Mouse (Mus musculus) intestine, postnatal 0 days (tissue): ENCODE measurements around the gene Miga1. TPM values are rescaled to one million over a fixed set of nuclear protein-coding genes. Genes with fewer than 3 reads are reported as not detected.

Experiments
- ATAC-seq: fragments of 200-750 bp; cut with Nextera tagmentation; 2 replicates; pipeline ENCODE4 v1.8.0; 2017; ENCODE audit warnings: mild to moderate bottlenecking, moderate TSS enrichment, moderate library complexity
- H3K27ac ChIP-seq: fragments of 300-500 bp; sonication (generic); 2 replicates; pipeline ENCODE4 v1.5.1; 2014; ENCODE audit warnings: mild to moderate bottlenecking, low read depth, low read length, moderate library complexity
- H3K27me3 ChIP-seq: fragments of 300-500 bp; sonication (generic); replicated peaks from 2 replicates; pipeline ENCODE4 v1.6.1; 2014; ENCODE audit warnings: low read length, mixed read lengths; ENCODE audit not compliant: control insufficient read depth, insufficient read depth
- H3K36me3 ChIP-seq: fragments of 300-500 bp; sonication (generic); 2 replicates; pipeline ENCODE4 v1.6.1; 2014; ENCODE audit warnings: mild to moderate bottlenecking, moderate library complexity; ENCODE audit not compliant: control insufficient read depth, insufficient read depth
- H3K4me1 ChIP-seq: fragments of 300-500 bp; sonication (generic); replicated peaks from 2 replicates; pipeline ENCODE4 v1.6.1; 2014; ENCODE audit warnings: antibody characterized with exemption, low read length, mixed read lengths; ENCODE audit not compliant: control insufficient read depth, insufficient read depth
- H3K4me2 ChIP-seq: fragments of 300-500 bp; sonication (generic); replicated peaks from 2 replicates; pipeline ENCODE4 v1.6.1; 2014; ENCODE audit warnings: low read depth, mild to moderate bottlenecking, moderate library complexity
- H3K4me3 ChIP-seq: fragments of 300-500 bp; sonication (generic); 2 replicates; pipeline ENCODE4 v1.5.1; 2014; ENCODE audit warnings: low read depth, low read length
- H3K9ac ChIP-seq: fragments of 300-500 bp; sonication (generic); 2 replicates; pipeline ENCODE4 v1.6.1; 2014; ENCODE audit warnings: mild to moderate bottlenecking, low read depth, low read length
- H3K9me3 ChIP-seq: fragments of 300-500 bp; sonication (generic); 2 replicates; pipeline ENCODE4 v1.6.1; 2016; ENCODE audit warnings: mixed run types; ENCODE audit not compliant: control insufficient read depth
- CTCF ChIP-seq: sonication (generic); IDR thresholded peaks from 2 replicates; pipeline ENCODE4 v1.5.1; 2016; ENCODE audit warnings: low read depth, mild to moderate bottlenecking, control low read depth, antibody characterized with exemption, moderate library complexity
- WGBS: fragments of 180-500 bp; shearing (Covaris S2); extraction: QIAGEN DNeasy Blood & Tissue Kit; methylation state at CpG from one replicate; pipeline ENCODE4 v1.1.7; 2014; 5-methylcytosine and 5-hydroxymethylcytosine counted together
- polyA plus RNA-seq: library from polyadenylated mRNA; unstranded; fragments of >200 nt; fragmentation: Nextera tagmentation; extraction: Ambion mirVana; gene quantifications from 2 replicates; pipeline ENCODE4 v1.2.1, GENCODE M21; 2015

The Miga1 gene
- polyA plus RNA-seq, 1 experiment from 2014 or later = 5.8 TPM

DNA sequence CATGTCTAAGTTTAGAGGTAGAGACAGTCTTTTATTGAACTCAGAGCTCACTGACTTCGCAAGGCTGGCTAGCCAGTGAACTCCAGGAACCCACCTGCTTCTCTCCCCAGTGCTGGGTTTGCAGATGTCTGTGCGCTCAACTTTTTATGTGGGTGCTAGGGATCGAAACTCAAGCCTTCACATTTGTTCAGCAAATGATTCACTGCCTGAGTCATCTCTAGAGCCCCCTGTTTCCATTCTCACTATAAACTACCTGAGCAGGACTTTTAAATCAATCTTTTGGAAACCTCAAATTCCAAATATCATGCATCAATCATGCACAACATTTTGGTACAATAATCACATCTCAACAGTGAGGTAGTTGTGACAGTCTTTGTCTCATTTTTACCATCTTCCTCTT, 82.7 kb downstream of the Miga1 start:
- no peak overlapping the region for H3K9ac ChIP-seq
- ATAC-seq = no peak

DNA sequence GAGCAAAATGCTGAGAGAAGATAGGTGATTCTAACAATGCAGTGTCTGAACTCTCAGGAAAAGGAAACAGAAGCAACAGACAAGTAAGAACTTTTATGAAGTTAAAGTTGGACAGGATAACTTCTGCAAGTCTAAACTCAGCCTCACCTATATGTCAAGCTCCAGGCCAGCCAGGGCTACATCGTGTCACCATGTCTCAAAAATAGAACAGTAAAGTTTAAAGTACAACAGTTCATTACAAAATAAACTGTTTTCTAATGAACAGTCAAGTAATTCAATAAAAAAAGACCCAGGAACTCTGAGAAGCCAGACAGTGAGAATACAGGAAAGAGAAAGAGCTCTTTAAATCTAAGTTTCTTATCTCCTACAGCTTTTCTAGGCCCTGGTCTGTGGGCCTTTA, 89.7 kb downstream of the Miga1 start:
- Histone ChIP-seq H3K9me3 (no peaks in the 10 kb centered on the region), H3K27me3 (no peaks in the 10 kb centered on the region), H3K27ac (no peak overlapping the region), H3K36me3 (no peaks in the 10 kb centered on the region), H3K9ac (no peak overlapping the region), H3K4me1 (no peaks in the 10 kb centered on the region), H3K4me2 (no peak overlapping the region), H3K4me3 (no peak overlapping the region)
- WGBS = 79% methylated on average over 1 of the region's 1 CpGs
- TF ChIP-seq CTCF = no peak
- ATAC-seq = no peak

More for the DNA sequence above, 82.7 kb downstream of the Miga1 start:
- H3K9me3 ChIP-seq = no peaks in the 10 kb centered on the region
- no peak overlapping the region for H3K4me2 ChIP-seq
- H3K4me3 ChIP-seq = no peak overlapping the region
- no peaks in the 10 kb centered on the region for H3K36me3 ChIP-seq
- TF ChIP-seq CTCF = no peak
- H3K4me1 ChIP-seq = peaks cover 8% of the 10 kb centered on the region; the same call in 1 of the 2 replicates
- WGBS = 89% methylated on average over 3 of the region's 3 CpGs
- H3K27me3 ChIP-seq = no peaks in the 10 kb centered on the region
- H3K27ac ChIP-seq = no peak overlapping the region

DNA sequence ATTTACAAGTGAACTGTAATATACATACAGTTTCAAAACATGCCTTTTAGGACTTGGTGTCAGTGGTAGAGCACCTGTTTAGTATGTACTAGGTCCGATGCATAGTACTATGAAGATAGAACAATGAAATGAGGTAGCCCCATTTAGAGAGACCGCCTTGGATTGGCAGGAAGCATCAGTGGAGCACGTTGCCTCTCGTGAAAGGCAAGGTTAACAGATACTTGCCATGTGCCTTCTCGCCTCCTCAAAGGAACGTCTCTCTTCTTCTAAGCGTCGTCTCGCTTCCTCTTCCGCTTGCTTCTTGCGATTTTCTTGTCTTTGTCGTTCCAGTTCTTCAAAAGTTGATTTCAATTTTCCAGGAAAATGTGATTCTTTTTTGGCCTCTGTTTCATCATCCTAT, 92.5 kb downstream of the Miga1 start:
- Histone ChIP-seq H3K4me2 (no peak overlapping the region), H3K36me3 (no peaks in the 10 kb centered on the region), H3K4me1 (no peaks in the 10 kb centered on the region), H3K27ac (no peak overlapping the region), H3K9me3 (no peaks in the 10 kb centered on the region), H3K9ac (no peak overlapping the region), H3K4me3 (no peak overlapping the region), H3K27me3 (no peaks in the 10 kb centered on the region)
- WGBS = 90% methylated on average over 12 of the region's 12 CpGs
- no peak for ATAC-seq
- no peak for TF ChIP-seq CTCF

DNA sequence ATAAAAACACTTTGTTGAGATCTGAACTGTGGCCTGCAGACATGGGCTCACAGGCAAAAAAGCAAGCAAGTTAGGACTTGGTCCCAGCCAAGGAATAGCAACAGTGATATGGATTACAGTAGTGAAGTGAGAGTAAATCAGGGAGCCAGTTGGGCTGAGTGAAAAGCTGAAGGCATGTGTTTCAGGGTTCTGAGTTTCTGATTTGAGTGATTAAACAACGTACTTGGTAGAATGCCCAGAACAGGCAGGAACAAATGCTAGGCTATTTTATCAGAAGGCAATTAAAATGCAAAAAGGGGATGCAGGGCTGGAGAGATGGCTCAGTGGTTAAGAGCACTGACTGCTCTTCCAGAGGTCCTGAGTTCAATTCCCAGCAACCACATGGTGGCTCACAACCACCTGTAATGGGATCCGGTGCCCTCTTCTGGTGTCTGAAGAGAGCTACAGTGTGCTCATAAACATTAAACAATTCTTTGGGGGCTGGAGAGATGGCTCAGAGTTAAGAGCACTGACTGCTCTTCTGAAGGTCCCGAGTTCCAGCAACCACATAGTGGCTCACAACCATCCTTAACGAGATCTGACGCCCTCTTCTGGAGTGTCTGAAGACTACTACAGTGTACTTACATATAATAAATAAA, 94.8 kb downstream of the Miga1 start:
- Histone ChIP-seq H3K36me3 (no peaks in the 10 kb centered on the region), H3K27me3 (no peaks in the 10 kb centered on the region), H3K4me2 (no peak overlapping the region), H3K9me3 (no peaks in the 10 kb centered on the region), H3K27ac (no peak overlapping the region), H3K4me3 (no peak overlapping the region), H3K9ac (no peak overlapping the region), H3K4me1 (no peaks in the 10 kb centered on the region)
- no peak for ATAC-seq
- 75% methylated on average over 5 of the region's 5 CpGs for WGBS
- TF ChIP-seq CTCF = no peak

DNA sequence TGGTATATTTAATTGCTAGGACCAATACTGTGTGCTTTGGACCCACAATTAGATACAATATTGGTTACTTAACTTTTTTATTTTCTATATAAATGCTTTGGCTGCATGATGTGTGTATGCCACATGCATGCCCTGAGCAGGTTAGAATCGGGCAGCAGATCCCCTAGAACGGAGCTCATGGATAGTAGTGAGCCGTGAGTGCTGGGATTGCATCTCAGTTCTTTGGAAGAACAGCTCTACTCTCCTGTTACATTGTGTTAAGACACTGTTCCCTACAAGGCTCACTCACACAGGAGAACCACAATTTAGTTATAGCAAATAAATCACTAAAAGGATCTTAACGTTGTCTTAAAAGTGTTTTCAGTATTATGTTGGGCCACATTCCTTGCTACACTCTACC, 96.9 kb downstream of the Miga1 start:
- Histone ChIP-seq H3K27me3 (no peaks in the 10 kb centered on the region), H3K4me2 (no peak overlapping the region), H3K4me3 (no peak overlapping the region), H3K9ac (no peak overlapping the region), H3K36me3 (0 out of 2 replicates have a peak, but pooled peaks cover 4% of the 10 kb centered on the region), H3K4me1 (peaks cover 6% of the 10 kb centered on the region; the same call in 1 of the 2 replicates), H3K27ac (no peak overlapping the region), H3K9me3 (no peaks in the 10 kb centered on the region)
- TF ChIP-seq CTCF = no peak
- 78% methylated on average over 4 of the region's 4 CpGs for WGBS
- no peak for ATAC-seq

DNA sequence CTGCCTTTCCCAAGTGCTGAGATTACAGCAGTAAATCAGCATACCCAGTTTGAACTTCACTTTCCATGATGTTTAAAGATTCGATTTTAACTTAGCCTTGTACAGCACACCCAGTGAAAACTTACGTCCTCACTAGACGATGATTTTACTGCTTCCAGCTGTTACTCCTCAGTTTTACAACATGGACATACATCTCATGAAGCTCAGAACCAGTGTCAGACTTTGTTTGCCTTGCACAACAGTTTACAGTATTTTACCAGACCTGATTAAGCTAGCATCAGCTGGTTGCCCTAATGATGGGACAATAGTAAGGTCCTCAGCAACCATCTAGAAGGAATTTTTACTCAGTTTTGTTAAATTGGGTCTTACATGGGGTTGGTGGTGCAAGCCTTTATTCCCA, 99.1 kb downstream of the Miga1 start:
- peaks cover 14% of the 10 kb centered on the region; the same call in 1 of the 2 replicates for H3K36me3 ChIP-seq
- WGBS = 41% methylated on average over 3 of the region's 3 CpGs

More for the DNA sequence above, 99.1 kb downstream of the Miga1 start:
- no peak for ATAC-seq
- no peaks in the 10 kb centered on the region for H3K27me3 ChIP-seq
- no peak overlapping the region for H3K27ac ChIP-seq
- no peak overlapping the region for H3K4me3 ChIP-seq
- peaks cover 6% of the 10 kb centered on the region; the same call in 1 of the 2 replicates for H3K4me1 ChIP-seq
- H3K9me3 ChIP-seq = no peaks in the 10 kb centered on the region
- H3K9ac ChIP-seq = no peak overlapping the region
- no peak overlapping the region for H3K4me2 ChIP-seq
- no peak for TF ChIP-seq CTCF
